Mouse (Mus musculus) urinary bladder, postnatal 4 days (tissue): Measurements from ENCODE around the gene Dxo.

Experiments used
- DNase-seq, 2 experiments: peaks; one replicate each; pipeline ENCODE4 v3.0.0; 2021 to 2022; ENCODE audit warnings: low spot score in 2 of 2

The Dxo gene

GRCm38 (mm10) chr17:34881166-34881565 is 44.3 kb downstream of the Dxo start:
- DNase-seq: no peak

- no peak for DNase-seq
Observed at GRCm38 (mm10) chr17:34881683-34882310, 45.0 kb downstream of the Dxo start, which contains the start of gene Gm20547. Gm20547 (minus strand) TSS chr17:34882042.

GRCm38 (mm10) chr17:34883332-34883731 is 46.5 kb downstream of the Dxo start:
- no peak for DNase-seq

GRCm38 (mm10) chr17:34884704-34885103 is 47.9 kb downstream of the Dxo start:
- DNase-seq: no peak

DNA sequence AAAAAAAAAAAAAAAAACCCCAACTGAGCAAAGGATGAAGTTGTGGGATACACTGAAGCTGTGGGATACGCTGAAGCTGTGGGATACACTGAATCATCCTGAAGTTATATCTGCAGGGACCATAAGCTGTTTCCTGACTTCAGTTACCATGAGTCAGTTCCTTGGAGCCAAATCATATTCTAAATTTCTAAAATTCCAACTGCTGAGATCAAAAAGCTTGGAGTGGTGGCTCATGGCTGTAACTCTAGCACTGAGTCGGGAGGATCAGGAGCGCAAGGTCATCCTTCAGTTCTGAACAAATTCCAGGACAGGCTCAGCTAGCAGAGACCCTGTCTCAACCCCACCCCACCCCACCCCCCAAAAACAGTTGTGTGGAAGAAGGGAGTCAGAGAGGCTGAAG is 48.8 kb downstream of the Dxo start:
- DNase-seq: no peak

DNA sequence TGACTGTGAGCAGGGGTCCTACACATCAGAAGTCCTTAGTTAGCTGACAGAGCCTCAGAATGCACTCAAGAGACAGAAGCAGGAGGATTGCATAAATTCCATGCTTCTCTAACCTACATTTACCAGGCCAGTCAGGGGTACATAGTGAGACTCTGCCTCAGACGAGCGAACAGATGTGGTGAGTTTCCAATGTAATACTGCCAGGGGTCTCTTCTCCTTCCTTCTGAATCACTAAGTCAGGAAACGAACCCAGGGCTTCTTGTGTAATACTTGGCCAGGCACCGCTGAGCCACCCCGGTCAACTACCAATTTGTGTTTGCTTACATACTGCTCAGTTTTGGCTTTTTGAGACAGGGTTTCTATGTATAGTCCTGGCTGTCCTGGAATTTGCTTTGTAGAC is 51.1 kb downstream of the Dxo start:
- no peak for DNase-seq
